Mouse (Mus musculus) lung, postnatal 0 days (tissue): ENCODE results near the gene Socs3.

Experiments
- CTCF ChIP-seq: IDR thresholded peaks from 2 replicates; pipeline ENCODE4 v1.5.1; 2016; ENCODE audit warnings: antibody characterized with exemption, mild to moderate bottlenecking
- EP300 ChIP-seq: IDR thresholded peaks from 2 replicates; pipeline ENCODE4 v1.6.1; 2016; ENCODE audit warnings: antibody characterized with exemption, mild to moderate bottlenecking, control low read depth

GRCm38 (mm10) chr11:117976081-117976582 is 6.3 kb upstream of the Socs3 start:
- TF ChIP-seq CTCF = no peak
- no peak for TF ChIP-seq EP300
